In the genomic region with DNA sequence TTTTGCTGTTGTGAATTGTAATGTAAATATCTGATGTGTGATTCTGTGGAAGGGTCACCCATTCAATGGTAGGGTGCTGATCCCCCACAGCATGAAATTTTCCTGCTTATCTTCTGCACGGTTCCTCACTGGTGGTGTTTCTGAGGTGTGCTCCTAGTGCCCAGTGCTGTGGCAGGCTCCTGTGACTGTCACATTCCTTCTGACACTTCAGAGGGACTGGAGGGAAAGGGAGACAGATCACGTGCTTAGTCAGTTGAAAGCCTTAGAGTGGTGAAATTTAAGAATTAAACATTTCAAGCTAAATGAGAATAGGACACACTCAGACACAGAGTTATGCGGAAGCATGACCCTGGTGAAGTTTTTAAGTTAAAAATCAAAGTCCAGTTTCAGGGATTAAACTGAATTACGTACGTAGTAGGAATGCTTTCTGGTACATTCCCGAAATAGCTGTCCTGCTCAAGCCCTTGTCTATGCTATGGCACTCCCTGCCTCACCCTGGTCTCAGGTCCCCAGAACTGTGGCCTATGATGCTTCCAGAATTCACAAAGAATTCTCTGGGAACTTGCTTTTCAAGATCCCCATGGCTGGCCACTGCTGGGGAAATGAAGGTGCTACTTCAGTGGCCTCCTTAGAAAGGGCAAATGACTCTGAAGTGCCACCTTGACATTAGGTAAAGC, we compare ENCODE assay signal across 25 mouse cellular contexts. TPM values are rescaled to one million over a fixed set of nuclear protein-coding genes. Genes with fewer than 3 reads are reported as not detected.
DNase-seq lines count a peak whose midpoint lies in the region; ATAC-seq lines count a peak whose summit lies in the region.
"Had no signal": no experiment of that assay in that cellular context is flagged by ENCODE, and none has a peak within 500 bp of the region (broad histone marks: within the 10 kb centered on the region; RNA-seq: fewer than 3 reads in every experiment).

No protein-coding gene starts in this region.

- H3K4me1 ChIP-seq in heart, embryonic 10.5 days = peaks cover 15% of the 10 kb centered on the region
- H3K4me1 ChIP-seq: hindbrain, embryonic 13.5 days had no signal

- WGBS in heart, embryonic 10.5 days = 40% methylated on average over 6 of the region's 6 CpGs

- H3K27ac ChIP-seq in heart, embryonic 10.5 days = no peak overlapping the region
- H3K27ac ChIP-seq: hindbrain, embryonic 13.5 days; liver, embryonic 14.5 days; midbrain, embryonic 10.5 days had no signal

- ATAC-seq in megakaryocyte progenitor cell, adult 5-6 weeks (replicated peaks; ENCODE audit: poor library complexity) = no peak
- ATAC-seq: intestine, embryonic 16.5 days; midbrain, embryonic 16.5 days had no signal

- H3K4me3 ChIP-seq in heart, embryonic 10.5 days = no peak overlapping the region
- H3K4me3 ChIP-seq: erythroblast, embryonic 14.5 days; hindbrain, embryonic 13.5 days; midbrain, embryonic 10.5 days had no signal

- no peaks in the 10 kb centered on the region for H3K36me3 ChIP-seq in heart, embryonic 10.5 days
- H3K36me3 ChIP-seq: G1E; hindbrain, embryonic 13.5 days; midbrain, embryonic 10.5 days had no signal

- H3K27me3 ChIP-seq in heart, embryonic 10.5 days (ENCODE audit: insufficient read depth, poor library complexity, severe bottlenecking) = no peaks in the 10 kb centered on the region
- H3K27me3 ChIP-seq: hindbrain, embryonic 13.5 days had no signal

- DNase-seq in heart, adult 11 months = peak; percentile 50
- no peak for DNase-seq in heart, embryonic 10.5 days (ENCODE audit: low spot score)
- peak; percentile 14 to 25 for DNase-seq in lung, adult 18-20 months
- no peak for DNase-seq in lung, postnatal 14 days
- DNase-seq in lung, postnatal 10 days = peak; percentile 14
- DNase-seq in cerebellum, postnatal 14 days = no peak
- DNase-seq: adrenal gland, postnatal 25 days; forebrain, postnatal 0 days; gastrocnemius, postnatal 10 days; heart, postnatal 4 days; kidney, adult 9 months; kidney, postnatal 10 days; layer of hippocampus, adult 9-11 months; liver; right cerebral cortex, adult 18-20 months; spleen, adult 18-20 months; thymus, postnatal 25 days had no signal

- no peaks in the 10 kb centered on the region for H3K9me3 ChIP-seq in heart, embryonic 10.5 days
- H3K9me3 ChIP-seq: G1E; hindbrain, embryonic 13.5 days; midbrain, embryonic 10.5 days had no signal

RNA-seq across cellular contexts. Expression of gene Ube2e1, which starts 24.0 kb away (rescaled TPM):
- polyA plus RNA-seq in heart, embryonic 10.5 days (2016; fragmentation: Nextera tagmentation; extraction: Ambion mirVana) = 63.9 and 107 TPM in 2 replicates
- 123 and 134 TPM in 2 replicates for total RNA-seq in megakaryocyte progenitor cell, adult 5-6 weeks (2015)
- total RNA-seq in megakaryocyte progenitor cell, adult 5-6 weeks (2017) = 69.4 and 82.0 TPM in 2 replicates

Comparison
In these comparisons a context has a peak if more than half of its experiments do, and no peak if none do; other contexts are left out.
1. DNase-seq: peak in heart, adult 11 months (single experiment), lung, adult 18-20 months (2 of 2) and lung, postnatal 10 days (single experiment); none in heart, embryonic 10.5 days (single experiment), lung, postnatal 14 days (single experiment) and cerebellum, postnatal 14 days (0 of 2).